Mouse (Mus musculus) gastrocnemius, adult 2 months (tissue): ENCODE measurements around the gene Lrrc63. TPM values are rescaled to one million over a fixed set of nuclear protein-coding genes. Genes with fewer than 3 reads are reported as not detected.
"Not testable (repeated sequence)": the region's sequence is repeated elsewhere in the genome, so short reads cannot be mapped to it uniquely, and the experiment has no call there.

Experiments
- DNase-seq: peaks from one replicate; pipeline ENCODE4 v3.0.0; 2022
- H3K27ac ChIP-seq: fragments of 200-600 bp; 2 replicates; pipeline ENCODE4 v1.8.1; 2022; ENCODE audit warnings: mild to moderate bottlenecking
- H3K4me3 ChIP-seq: fragments of 200-600 bp; 2 replicates; pipeline ENCODE4 v1.8.1; 2022; ENCODE audit warnings: mild to moderate bottlenecking, moderate library complexity
- CTCF ChIP-seq: fragments of 200-600 bp; IDR thresholded peaks from 2 replicates; pipeline ENCODE4 v1.8.1; 2022; ENCODE audit warnings: antibody characterized with exemption, mild to moderate bottlenecking, moderate library complexity
- intact Hi-C: fragments of 180-260 bp; cut with DNase I; formaldehyde crosslinking; loops from one replicate; pipeline ENCODE4 v1.15.1; 2025
- total RNA-seq, 2 experiments: library from RNA; stranded (reverse); gene quantifications; 2 replicates each; pipeline ENCODE4 v1.2.3; 2021

Lrrc63 gene
- total RNA-seq, 2 experiments from 2014 or later = not detected

GRCm38 (mm10) chr14:75165574-75166131, 35.0 kb upstream of the Lrrc63 start:
- DNase-seq = no peak

GRCm38 (mm10) chr14:75164345-75164744, 33.7 kb upstream of the Lrrc63 start:
- TF ChIP-seq CTCF = no peak
- intact Hi-C loops = no loop called here
- no peak for DNase-seq
- H3K4me3 ChIP-seq = no peak overlapping the region
- H3K27ac ChIP-seq = no peak overlapping the region

More at GRCm38 (mm10) chr14:75165574-75166131, 35.0 kb upstream of the Lrrc63 start:
- intact Hi-C loops = no loop called here
- TF ChIP-seq CTCF = no peak
- Histone ChIP-seq H3K4me3 (no peak overlapping the region), H3K27ac (no peak overlapping the region)

- no peak overlapping the region for H3K27ac ChIP-seq
- no peak overlapping the region for H3K4me3 ChIP-seq
- DNase-seq = no peak
- intact Hi-C loops = no loop called here
- no peak for TF ChIP-seq CTCF
Observed at GRCm38 (mm10) chr14:75163866-75164265, 33.2 kb upstream of the Lrrc63 start.

GRCm38 (mm10) chr14:75159375-75159774, 28.7 kb upstream of the Lrrc63 start:
- Histone ChIP-seq H3K27ac (no peak overlapping the region), H3K4me3 (no peak overlapping the region)
- no peak for DNase-seq
- intact Hi-C loops = no loop called here
- no peak for TF ChIP-seq CTCF

GRCm38 (mm10) chr14:75154481-75154880, 23.8 kb upstream of the Lrrc63 start:
- Histone ChIP-seq H3K27ac (no peak overlapping the region), H3K4me3 (no peak overlapping the region)
- no peak for DNase-seq
- no peak for TF ChIP-seq CTCF
- intact Hi-C loops = no loop called here

- no peak for DNase-seq
- Histone ChIP-seq H3K4me3 (no peak overlapping the region), H3K27ac (no peak overlapping the region)
- intact Hi-C loops = no loop called here
- no peak for TF ChIP-seq CTCF
Observed at GRCm38 (mm10) chr14:75151146-75151545, 20.5 kb upstream of the Lrrc63 start.

- H3K27ac ChIP-seq = no peak overlapping the region
- intact Hi-C loops = no loop called here
- no peak for DNase-seq
- no peak overlapping the region for H3K4me3 ChIP-seq
- no peak for TF ChIP-seq CTCF
Observed at GRCm38 (mm10) chr14:75150653-75151052, 20.0 kb upstream of the Lrrc63 start.

- no peak overlapping the region for H3K27ac ChIP-seq
- intact Hi-C loops = no loop called here
- TF ChIP-seq CTCF = no peak
- no peak overlapping the region for H3K4me3 ChIP-seq
- DNase-seq = no peak
Observed at GRCm38 (mm10) chr14:75148229-75148628, 17.5 kb upstream of the Lrrc63 start.

- H3K4me3 ChIP-seq, intact Hi-C loops, H3K27ac ChIP-seq, DNase-seq: not testable (repeated sequence)
Observed at GRCm38 (mm10) chr14:75147706-75148105, 17.0 kb upstream of the Lrrc63 start.

- DNase-seq = no peak
- H3K27ac ChIP-seq = no peak overlapping the region
- no peak for TF ChIP-seq CTCF
- intact Hi-C loops = no loop called here
- no peak overlapping the region for H3K4me3 ChIP-seq
Observed at GRCm38 (mm10) chr14:75139225-75139624, 8.5 kb upstream of the Lrrc63 start.

GRCm38 (mm10) chr14:75138503-75138902, 7.8 kb upstream of the Lrrc63 start:
- DNase-seq = no peak
- Histone ChIP-seq H3K4me3 (no peak overlapping the region), H3K27ac (no peak overlapping the region)
- TF ChIP-seq CTCF = no peak
- intact Hi-C loops = no loop called here

- no peak for DNase-seq
- intact Hi-C loops = no loop called here
Observed at GRCm38 (mm10) chr14:75136119-75136966, 5.7 kb upstream of the Lrrc63 start.

GRCm38 (mm10) chr14:75131324-75131935, 749 bp upstream of the Lrrc63 start:
- intact Hi-C loops = no loop called here
- DNase-seq = no peak
- no peak for TF ChIP-seq CTCF
- Histone ChIP-seq H3K27ac (no peak overlapping the region; the same call in 1 of the 2 replicates), H3K4me3 (peak overlapping the region; percentile 79)

More at GRCm38 (mm10) chr14:75136119-75136966, 5.7 kb upstream of the Lrrc63 start:
- Histone ChIP-seq H3K27ac (peak overlapping the region; percentile 24), H3K4me3 (peak overlapping the region; percentile 65)
- no peak for TF ChIP-seq CTCF
